Mouse (Mus musculus) c-Kit-positive CD71-positive TER-119-negative erythroid progenitor cells, embryonic 14.5 days (primary cell): ENCODE data around the gene Csdc2.
"Not testable (repeated sequence)": the region's sequence is repeated elsewhere in the genome, so short reads cannot be mapped to it uniquely, and the experiment has no call there.

Experiments
- DNase-seq: peaks from one replicate; pipeline ENCODE4 v3.0.0-alpha.2; 2013; ENCODE audit warnings: low read depth

Csdc2 gene

DNA sequence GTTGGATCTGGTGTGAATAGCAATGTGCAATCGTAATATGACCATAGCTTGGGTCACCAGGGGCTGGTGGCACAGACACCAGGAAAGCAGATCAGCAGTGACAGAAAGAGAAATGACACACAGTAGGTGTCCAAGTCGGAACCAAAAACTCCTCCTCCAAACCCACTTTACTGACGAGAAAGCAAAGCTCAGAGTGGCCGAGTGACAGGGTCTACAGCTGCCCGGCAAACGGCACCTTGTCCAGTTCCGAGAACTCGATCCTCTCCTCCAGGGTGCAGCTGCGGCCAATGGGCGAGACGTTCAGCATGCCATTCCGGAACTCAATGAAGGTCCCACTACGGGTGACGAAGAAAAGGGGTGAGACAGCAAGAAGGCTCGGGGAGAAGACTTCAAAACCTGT lies 18.9 kb downstream of the Csdc2 start:
- DNase-seq = no peak

DNA sequence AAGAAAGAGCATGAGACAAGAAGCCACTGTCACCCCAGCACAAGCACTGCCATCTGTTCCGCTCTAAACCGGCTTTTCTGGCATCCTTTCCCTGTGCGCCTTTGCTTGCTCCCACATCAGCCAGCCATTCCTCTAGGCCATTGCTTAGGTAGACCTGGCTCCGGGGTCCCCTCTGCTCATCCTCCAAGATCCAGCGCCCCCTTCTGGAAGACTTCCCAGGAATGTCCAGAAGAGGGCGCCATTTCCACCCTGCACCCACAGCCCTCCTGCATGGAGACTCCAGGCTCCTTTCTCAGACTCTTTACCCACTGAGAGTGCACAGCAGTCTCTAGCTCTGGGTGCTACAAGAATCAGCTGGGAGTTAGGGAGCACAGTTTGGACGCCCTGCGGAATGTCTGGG lies 19.9 kb downstream of the Csdc2 start:
- no peak for DNase-seq

DNA sequence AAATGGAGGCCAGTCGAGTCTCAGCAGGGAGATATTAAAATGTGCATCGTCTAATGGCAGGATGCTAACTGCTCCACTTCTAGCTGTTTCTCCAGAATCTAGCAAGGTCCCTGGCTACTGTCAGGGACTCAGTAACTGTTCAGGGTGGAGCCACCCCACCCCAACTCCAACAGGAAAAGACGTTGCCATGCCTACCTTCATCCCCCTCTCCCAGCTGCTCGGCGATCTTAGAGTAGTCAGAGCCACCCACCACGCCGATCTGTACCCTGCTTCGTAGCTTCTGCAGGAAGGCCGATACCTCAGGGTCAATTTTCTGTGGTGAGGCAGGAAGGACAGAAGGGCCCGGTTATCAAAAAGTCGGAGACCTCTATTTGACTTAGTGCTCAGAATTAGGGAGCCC lies 21.0 kb downstream of the Csdc2 start:
- DNase-seq = no peak

- DNase-seq = no peak
Measured at GRCm38 (mm10) chr15:81958906-81959305, 22.3 kb downstream of the Csdc2 start.

- peak; percentile 98 for DNase-seq
Measured at GRCm38 (mm10) chr15:81960171-81961077, 23.9 kb downstream of the Csdc2 start, which contains the start of gene Pmm1. Pmm1 (minus strand) TSS chr15:81960930.

GRCm38 (mm10) chr15:81961078-81961451 lies 24.5 kb downstream of the Csdc2 start:
- DNase-seq = no peak

- no peak for DNase-seq
Measured at GRCm38 (mm10) chr15:81964262-81964661, 27.7 kb downstream of the Csdc2 start.

- DNase-seq = no peak
Measured at GRCm38 (mm10) chr15:81964980-81965545, 28.5 kb downstream of the Csdc2 start.

DNA sequence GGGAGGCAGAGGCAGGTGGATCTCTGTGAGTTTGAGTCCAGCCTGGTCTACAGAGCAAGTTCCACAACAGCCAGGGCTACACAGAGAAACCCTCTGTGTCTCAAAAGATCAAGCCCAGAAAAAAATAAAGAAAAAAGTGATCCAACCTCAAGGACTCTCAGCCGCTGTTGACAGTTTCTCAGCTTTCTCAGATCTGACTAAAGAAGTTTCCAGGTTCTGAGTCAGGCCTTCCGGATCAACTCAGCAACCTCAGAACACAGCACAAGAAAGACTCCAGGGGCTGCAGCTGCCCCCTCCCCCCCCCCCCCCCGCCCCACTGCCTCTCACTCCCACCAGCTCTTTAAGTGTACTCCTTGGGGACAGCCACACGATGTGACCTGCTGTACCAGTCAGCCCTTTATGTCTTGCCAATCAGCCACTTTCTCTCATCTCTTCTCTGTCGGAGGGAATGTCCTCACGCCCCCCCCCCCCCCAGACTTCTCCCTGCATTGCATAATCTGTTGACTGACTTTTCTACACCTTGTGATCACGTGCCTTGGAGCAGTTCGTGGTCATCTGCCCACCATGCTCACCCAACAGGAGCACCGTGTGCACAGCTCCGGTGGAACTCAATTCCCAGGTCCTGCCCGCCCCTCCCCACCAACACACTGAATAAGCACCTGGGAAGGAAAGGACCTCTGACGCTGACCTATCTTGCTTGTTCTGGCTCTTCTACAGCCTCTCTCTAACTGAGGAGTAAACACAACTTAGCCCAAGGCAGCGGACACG lies 29.7 kb downstream of the Csdc2 start:
- no peak for DNase-seq

- DNase-seq = no peak
Measured at GRCm38 (mm10) chr15:81967821-81968220, 31.3 kb downstream of the Csdc2 start.

- no peak for DNase-seq
Measured at GRCm38 (mm10) chr15:81968447-81968846, 31.9 kb downstream of the Csdc2 start.

DNA sequence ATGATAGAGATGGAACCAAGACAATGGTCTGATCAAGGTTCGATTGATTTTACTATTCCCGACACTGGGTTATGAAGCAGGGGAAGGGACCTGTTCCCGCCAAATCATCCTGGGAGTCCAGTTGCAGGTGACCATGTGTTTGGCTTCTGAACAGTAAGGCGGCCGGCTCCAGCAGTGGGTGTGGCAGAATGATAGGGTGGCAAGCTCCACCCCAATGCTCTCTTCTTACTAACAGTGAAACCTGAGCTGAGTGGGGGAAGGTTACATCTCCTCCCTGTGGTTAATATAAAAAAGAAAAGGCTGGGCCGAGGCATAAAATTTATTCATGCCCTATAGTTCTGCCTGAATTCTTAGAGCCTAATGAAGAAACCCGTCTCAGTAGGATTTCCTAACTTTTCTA lies 32.6 kb downstream of the Csdc2 start:
- no peak for DNase-seq

- DNase-seq = not testable (repeated sequence)
Measured at GRCm38 (mm10) chr15:81969635-81970034, 33.1 kb downstream of the Csdc2 start.

DNA sequence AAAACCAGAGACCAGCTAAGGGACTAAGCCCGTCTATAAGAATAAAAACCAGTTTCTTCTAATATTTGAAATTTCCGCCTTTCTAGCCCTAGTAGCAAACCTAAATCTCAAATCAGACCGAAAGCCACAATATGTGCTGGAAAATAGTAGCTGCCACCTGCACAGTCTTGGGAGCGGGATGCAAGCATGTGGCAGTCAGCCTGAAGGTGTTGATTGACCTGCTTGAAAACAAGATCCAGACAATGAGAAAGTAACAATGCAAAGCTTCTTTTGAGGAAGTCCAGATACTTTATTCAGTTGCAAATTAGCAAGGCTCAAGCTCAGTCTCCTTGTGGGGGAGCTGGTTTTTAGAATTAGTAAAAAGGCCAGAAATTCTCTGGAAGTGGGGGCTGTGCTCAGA lies 33.9 kb downstream of the Csdc2 start:
- not testable (repeated sequence) for DNase-seq

GRCm38 (mm10) chr15:81975156-81975555 lies 38.6 kb downstream of the Csdc2 start:
- not testable (repeated sequence) for DNase-seq

DNA sequence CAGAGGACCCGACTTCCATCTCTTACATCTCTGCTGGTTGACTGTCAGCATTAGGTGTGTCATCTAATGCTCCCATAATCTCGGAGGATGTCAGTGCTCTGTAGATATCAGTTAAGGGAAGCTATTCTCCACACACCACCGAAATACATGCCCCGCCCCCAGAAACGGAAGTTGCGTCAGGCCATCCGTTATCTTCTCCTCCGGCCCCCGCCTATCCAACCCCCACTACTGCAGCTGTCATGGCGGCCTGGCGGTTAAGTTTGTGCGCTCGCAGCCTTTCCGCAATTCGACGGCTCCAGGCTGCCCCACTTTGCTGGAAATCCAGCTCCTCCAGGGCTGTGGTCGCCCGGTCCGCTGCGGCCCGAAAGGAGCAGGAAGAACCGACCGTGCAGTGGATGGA lies 43.8 kb downstream of the Csdc2 start, which contains the start of gene 1700029P11Rik:
1700029P11Rik (plus strand) TSS at position 220 of the 400 bp plus-strand sequence.
- DNase-seq = no peak

- DNase-seq = no peak
Measured at GRCm38 (mm10) chr15:81982173-81982572, 45.6 kb downstream of the Csdc2 start.

GRCm38 (mm10) chr15:81985267-81986161 lies 49.0 kb downstream of the Csdc2 start:
- no peak for DNase-seq

DNA sequence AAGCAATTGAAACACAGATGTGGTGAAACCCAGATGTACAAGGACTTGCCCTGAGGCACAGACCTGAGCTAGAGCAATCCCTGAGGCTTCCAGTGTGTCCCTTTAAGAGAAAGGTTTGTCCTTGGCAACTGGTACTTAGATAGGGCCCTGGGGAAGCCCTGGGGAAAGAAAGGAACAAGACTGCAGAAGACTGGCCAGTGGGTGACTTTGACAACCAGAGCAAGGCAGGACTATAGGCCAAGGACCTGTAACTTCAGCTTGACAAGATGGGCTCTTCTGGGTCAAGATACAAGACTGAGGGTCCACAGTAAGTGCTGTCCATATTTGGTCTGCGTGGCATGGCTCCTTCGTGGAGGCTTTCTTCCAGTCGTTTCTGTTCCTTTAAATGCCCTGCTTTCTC lies 51.1 kb downstream of the Csdc2 start, which contains the start of gene Xrcc6:
Xrcc6 (plus strand) TSS at position 190 of the 400 bp plus-strand sequence.
- DNase-seq = no peak

GRCm38 (mm10) chr15:81989371-81990062 lies 53.0 kb downstream of the Csdc2 start:
- peak; percentile 90 for DNase-seq

DNA sequence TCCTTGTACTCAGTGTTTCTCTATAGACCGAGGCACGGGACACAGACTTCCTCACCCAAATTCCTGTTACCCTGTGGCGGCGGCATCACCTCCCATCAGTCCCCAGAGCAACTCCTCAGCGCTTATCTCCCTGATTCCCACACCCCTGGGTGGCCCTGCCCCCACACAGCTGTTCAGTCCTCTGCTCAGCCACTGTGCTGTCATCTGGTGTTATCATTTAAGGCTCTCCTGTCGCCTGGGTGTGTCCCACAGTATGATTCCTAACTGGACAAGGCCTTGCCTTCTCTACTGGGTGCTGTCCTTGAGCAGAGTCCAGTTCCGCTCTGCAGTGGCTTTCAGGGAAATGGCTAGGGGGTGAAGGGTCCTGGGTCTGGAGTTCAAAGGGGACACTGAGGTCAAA lies 54.0 kb downstream of the Csdc2 start:
- peak; percentile 71 for DNase-seq
